Mouse (Mus musculus): Measurements from ENCODE around the gene Unk. TPM values are rescaled to one million over a fixed set of nuclear protein-coding genes. Genes with fewer than 3 reads are reported as not detected.
"Not testable (repeated sequence)": the region's sequence is repeated elsewhere in the genome, so short reads cannot be mapped to it uniquely, and the experiment has no call there.

Unk gene
- polyA plus RNA-seq, 1 experiment: 21.5 TPM

DNA sequence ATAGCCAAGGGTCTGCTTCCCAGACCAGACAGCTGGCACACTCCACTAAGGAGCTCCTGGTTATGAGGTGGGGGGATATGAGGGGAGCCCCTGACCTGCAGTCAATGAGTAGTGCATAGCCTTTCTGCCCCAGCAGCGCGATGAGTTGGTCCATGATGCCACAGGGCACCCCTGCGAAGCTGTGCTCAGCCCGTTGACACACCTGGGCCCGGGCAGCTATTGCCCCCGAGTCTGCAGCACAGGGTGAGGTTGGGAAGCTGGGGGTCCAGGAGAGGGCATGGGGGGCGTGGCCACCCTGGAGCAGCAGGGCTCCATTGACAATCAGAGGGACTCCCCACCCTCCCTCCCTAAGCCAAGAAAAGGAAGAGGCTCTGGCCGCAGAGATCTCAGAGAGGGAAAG, 20.0 kb upstream of the Unk start:
- Histone ChIP-seq H3K4me1 (ENCODE audit: control insufficient read depth, insufficient read depth, insufficient read length, low read length) (peaks cover 26% of the 10 kb centered on the region), H3K36me3 (ENCODE audit: control insufficient read depth, insufficient read depth, low read length) (peaks cover 24% of the 10 kb centered on the region), H3K4me3 (ENCODE audit: low read depth, low read length) (no peak overlapping the region), H3K27me3 (ENCODE audit: control insufficient read depth, insufficient read depth, low read length) (no peaks in the 10 kb centered on the region), H3K27ac (ENCODE audit: insufficient read depth, low read depth, low read length) (no peak overlapping the region)
- TF ChIP-seq CTCF (IDR thresholded peaks at IDR 0.05; ENCODE audit: extremely low read depth, insufficient read length, insufficient replicate concordance, low read depth, low read length) (no peak), POLR2A (IDR thresholded peaks at IDR 0.05; ENCODE audit: low read depth, low read length) (no peak)
- WGBS: 91% methylated on average over 8 of the region's 8 CpGs

GRCm38 (mm10) chr11:116010948-116011347, 19.2 kb upstream of the Unk start:
- Histone ChIP-seq H3K36me3 (ENCODE audit: control insufficient read depth, insufficient read depth, low read length) (peaks cover 24% of the 10 kb centered on the region), H3K27me3 (ENCODE audit: control insufficient read depth, insufficient read depth, low read length) (no peaks in the 10 kb centered on the region), H3K4me3 (ENCODE audit: low read depth, low read length) (no peak overlapping the region), H3K27ac (ENCODE audit: insufficient read depth, low read depth, low read length) (no peak overlapping the region), H3K4me1 (ENCODE audit: control insufficient read depth, insufficient read depth, insufficient read length, low read length) (peaks cover 18% of the 10 kb centered on the region)
- 83% methylated on average over 5 of the region's 5 CpGs for WGBS
- TF ChIP-seq CTCF (IDR thresholded peaks at IDR 0.05; ENCODE audit: extremely low read depth, insufficient read length, insufficient replicate concordance, low read depth, low read length) (no peak), POLR2A (IDR thresholded peaks at IDR 0.05; ENCODE audit: low read depth, low read length) (no peak)

DNA sequence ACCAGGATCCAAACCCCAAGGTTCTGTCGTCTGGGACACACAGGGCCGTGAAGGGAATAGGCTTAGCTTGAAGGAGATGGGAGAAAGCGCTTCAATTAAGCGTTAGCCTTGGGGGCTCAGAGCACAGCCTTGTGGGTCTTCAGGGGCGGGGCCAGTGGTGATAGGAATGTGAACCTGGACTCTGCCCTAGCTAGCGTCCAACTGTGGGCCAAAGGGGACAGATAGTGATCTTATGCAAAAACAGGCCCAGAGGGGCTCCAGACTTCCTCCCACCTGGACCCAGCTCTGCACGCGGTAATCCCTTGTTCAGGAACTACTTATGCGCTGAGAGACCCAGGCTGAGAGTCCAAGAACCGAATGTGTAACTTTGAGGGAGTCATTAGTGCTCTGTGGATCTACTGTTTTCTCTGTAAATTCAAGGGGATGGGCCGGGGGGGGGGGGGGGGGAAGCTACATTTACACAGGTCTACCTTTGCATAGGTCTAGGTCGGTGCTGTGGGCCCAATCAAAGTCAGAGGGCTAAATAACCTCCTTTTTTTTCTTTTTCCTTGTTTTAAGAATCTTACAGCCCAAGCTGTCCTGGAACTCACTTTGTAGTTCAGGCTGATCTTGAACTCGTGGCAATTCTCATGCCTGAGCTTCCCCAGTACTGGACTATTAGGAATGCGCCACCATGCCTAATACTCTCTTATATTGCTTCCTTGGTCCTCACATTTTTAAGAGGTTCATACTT, 18.4 kb upstream of the Unk start:
- no peak overlapping the region for H3K27ac ChIP-seq (ENCODE audit: insufficient read depth, low read depth, low read length)
- TF ChIP-seq CTCF (IDR thresholded peaks at IDR 0.05; ENCODE audit: extremely low read depth, insufficient read length, insufficient replicate concordance, low read depth, low read length): no peak
- no peak for TF ChIP-seq POLR2A (IDR thresholded peaks at IDR 0.05; ENCODE audit: low read depth, low read length)

DNA sequence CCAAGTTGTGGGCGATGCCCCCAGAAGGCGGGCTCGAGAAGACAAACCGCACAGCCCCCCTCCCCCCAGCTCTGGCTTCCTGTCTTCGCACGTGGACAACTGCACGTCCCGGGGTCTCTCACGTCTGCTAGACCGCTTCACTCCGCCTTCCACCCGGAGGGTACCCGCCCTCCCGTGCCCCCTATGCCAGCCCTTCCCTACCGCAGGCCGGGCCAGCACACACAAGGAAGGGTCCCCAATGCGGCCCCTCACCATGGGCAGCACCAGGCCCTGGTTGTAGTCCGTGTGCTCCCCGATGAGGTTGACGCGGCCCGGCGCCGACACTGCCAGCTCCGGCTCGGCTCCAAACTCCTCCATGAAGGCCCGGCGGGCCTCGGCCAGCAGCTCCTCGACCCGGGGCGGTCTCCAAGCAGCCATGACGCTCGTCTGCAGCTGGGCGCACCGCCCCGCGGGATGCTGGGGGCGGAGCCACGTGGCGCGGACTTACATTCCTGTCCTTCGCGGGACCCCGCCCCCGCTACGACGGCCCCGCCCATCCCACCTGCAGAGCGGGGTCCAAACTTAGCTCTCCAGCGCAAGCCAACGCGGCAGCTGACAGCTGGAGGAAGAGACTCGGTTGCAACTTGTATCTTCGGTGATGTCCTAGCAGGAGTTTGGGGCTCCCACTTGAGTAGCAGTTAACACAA, 17.7 kb upstream of the Unk start, which contains the start of gene Galk1:
Galk1 (minus strand) TSS at position 458 of the 686 bp plus-strand sequence.
- peak within 1 kb of the TSS; percentile 29; the same call in 1 of the 2 replicates for H3K27ac ChIP-seq (ENCODE audit: insufficient read depth, low read depth, low read length)
- TF ChIP-seq POLR2A (IDR thresholded peaks at IDR 0.05; ENCODE audit: low read depth, low read length) (peak; percentile 72), CTCF (IDR thresholded peaks at IDR 0.05; ENCODE audit: extremely low read depth, insufficient read length, insufficient replicate concordance, low read depth, low read length) (no peak)
- H3K4me3 ChIP-seq (ENCODE audit: low read depth, low read length): peak within 1 kb of the TSS; percentile 81
- 1% methylated on average over 55 of the region's 55 CpGs for WGBS
- no peaks in the 10 kb centered on the region for H3K27me3 ChIP-seq (ENCODE audit: control insufficient read depth, insufficient read depth, low read length)
- H3K4me1 ChIP-seq (ENCODE audit: control insufficient read depth, insufficient read depth, insufficient read length, low read length): peaks cover 16% of the 10 kb centered on the region
- peaks cover 17% of the 10 kb centered on the region for H3K36me3 ChIP-seq (ENCODE audit: control insufficient read depth, insufficient read depth, low read length)

More for the DNA sequence above, 18.4 kb upstream of the Unk start:
- Histone ChIP-seq H3K4me1 (ENCODE audit: control insufficient read depth, insufficient read depth, insufficient read length, low read length) (peaks cover 16% of the 10 kb centered on the region), H3K27me3 (ENCODE audit: control insufficient read depth, insufficient read depth, low read length) (no peaks in the 10 kb centered on the region), H3K36me3 (ENCODE audit: control insufficient read depth, insufficient read depth, low read length) (peaks cover 24% of the 10 kb centered on the region), H3K4me3 (ENCODE audit: low read depth, low read length) (peak overlapping the region; percentile 81)
- WGBS: 31% methylated on average over 14 of the region's 14 CpGs

DNA sequence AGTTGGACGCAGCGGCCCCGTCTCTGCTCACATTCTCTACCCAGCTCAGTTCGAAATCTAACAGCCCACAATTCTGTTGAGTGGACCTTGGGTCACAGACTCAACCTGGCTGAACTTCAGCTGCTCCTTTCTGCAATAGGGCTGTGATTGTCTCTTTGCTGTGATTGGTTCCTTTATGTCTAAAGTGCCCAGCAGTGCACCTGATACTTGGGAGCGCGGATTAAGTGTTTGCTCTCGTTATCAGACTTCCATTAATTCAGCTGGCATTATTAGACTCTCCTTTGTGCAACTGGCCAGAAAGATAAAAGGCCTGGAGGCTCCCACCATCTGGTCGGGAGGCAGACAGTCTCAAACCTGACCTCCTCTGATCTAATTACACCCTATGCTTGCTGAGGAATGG, 15.3 kb upstream of the Unk start:
- TF ChIP-seq POLR2A (IDR thresholded peaks at IDR 0.05; ENCODE audit: low read depth, low read length) (no peak), CTCF (IDR thresholded peaks at IDR 0.05; ENCODE audit: extremely low read depth, insufficient read length, insufficient replicate concordance, low read depth, low read length) (no peak)
- 0 out of 2 replicates have a peak, but pooled peaks cover under 1% of the 10 kb centered on the region for H3K36me3 ChIP-seq (ENCODE audit: control insufficient read depth, insufficient read depth, low read length)
- H3K27me3 ChIP-seq (ENCODE audit: control insufficient read depth, insufficient read depth, low read length): no peaks in the 10 kb centered on the region
- no peak overlapping the region for H3K4me3 ChIP-seq (ENCODE audit: low read depth, low read length)
- no peak overlapping the region for H3K27ac ChIP-seq (ENCODE audit: insufficient read depth, low read depth, low read length)
- H3K4me1 ChIP-seq (ENCODE audit: control insufficient read depth, insufficient read depth, insufficient read length, low read length): peaks cover 16% of the 10 kb centered on the region
- 21% methylated on average over 8 of the region's 8 CpGs for WGBS

DNA sequence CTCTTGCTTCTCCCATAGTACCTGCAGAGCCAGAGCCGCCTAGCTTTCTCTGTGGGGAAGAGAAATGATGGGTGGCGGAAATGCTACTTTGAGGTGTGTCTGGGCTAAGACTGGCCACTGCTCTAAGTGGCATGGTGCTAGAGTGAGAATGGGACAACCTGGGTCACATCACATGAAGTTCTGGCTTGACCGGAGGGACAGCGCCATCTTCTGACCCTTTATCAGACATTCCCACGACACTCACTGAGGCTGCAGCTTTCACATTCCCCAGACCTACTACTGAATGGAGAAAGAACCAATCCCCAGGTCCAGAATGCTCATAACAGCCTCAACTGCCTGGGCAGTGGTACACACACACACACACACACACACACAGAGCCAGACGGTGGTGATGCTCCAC, 12.0 kb upstream of the Unk start:
- TF ChIP-seq POLR2A (IDR thresholded peaks at IDR 0.05; ENCODE audit: low read depth, low read length) (no peak), CTCF (IDR thresholded peaks at IDR 0.05; ENCODE audit: extremely low read depth, insufficient read length, insufficient replicate concordance, low read depth, low read length) (peak; percentile 72)
- Histone ChIP-seq H3K4me1 (ENCODE audit: control insufficient read depth, insufficient read depth, insufficient read length, low read length) (peaks cover 4% of the 10 kb centered on the region; the same call in 1 of the 2 replicates), H3K27me3 (ENCODE audit: control insufficient read depth, insufficient read depth, low read length) (no peaks in the 10 kb centered on the region), H3K27ac (ENCODE audit: insufficient read depth, low read depth, low read length) (no peak overlapping the region), H3K4me3 (ENCODE audit: low read depth, low read length) (no peak overlapping the region), H3K36me3 (ENCODE audit: control insufficient read depth, insufficient read depth, low read length) (peaks cover 14% of the 10 kb centered on the region)
- 36% methylated on average over 6 of the region's 6 CpGs for WGBS

DNA sequence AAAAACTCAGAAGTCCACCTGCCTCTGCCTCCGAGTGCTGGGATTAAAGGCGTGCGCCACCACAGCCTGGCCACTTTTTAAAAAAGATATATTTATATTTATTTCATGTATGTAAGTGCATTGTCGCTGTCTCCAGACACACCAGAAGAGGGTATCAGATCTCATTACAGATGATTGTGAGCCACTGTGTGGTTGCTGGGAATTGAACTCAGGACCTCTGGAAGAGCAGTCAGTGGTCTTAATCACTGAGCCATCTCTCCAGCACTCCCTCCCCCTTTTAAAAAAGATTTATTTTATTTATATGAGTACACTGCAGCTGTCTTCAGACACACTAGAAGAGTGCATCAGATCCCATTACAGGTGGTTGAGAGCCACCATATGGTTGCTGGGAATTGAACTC, 11.3 kb upstream of the Unk start:
- H3K36me3 ChIP-seq (ENCODE audit: control insufficient read depth, insufficient read depth, low read length): peaks cover 20% of the 10 kb centered on the region
- not testable (repeated sequence) for H3K4me1 ChIP-seq (ENCODE audit: control insufficient read depth, insufficient read depth, insufficient read length, low read length); H3K4me3 ChIP-seq (ENCODE audit: low read depth, low read length); H3K27ac ChIP-seq (ENCODE audit: insufficient read depth, low read depth, low read length); H3K27me3 ChIP-seq (ENCODE audit: control insufficient read depth, insufficient read depth, low read length)
- WGBS: 97% methylated on average over 4 of the region's 4 CpGs

All from small intestine, adult 2 months (tissue).